Mouse (Mus musculus) cerebellum, postnatal 10 days (tissue): ENCODE results near the gene Retreg1.
A peak's percentile ranks its signal among the peaks of the same experiment; 100 is the strongest.

Source experiments
- DNase-seq, 2 experiments: peaks; one replicate each; pipeline ENCODE4 v3.0.0; 2021; ENCODE audit warnings: mixed read lengths in 2 of 2

The Retreg1 gene

GRCm38 (mm10) chr15:25923916-25924315 lies 80.9 kb downstream of the Retreg1 start:
- DNase-seq, result no peak

GRCm38 (mm10) chr15:25926171-25926570 lies 83.2 kb downstream of the Retreg1 start:
- no peak for DNase-seq

DNA sequence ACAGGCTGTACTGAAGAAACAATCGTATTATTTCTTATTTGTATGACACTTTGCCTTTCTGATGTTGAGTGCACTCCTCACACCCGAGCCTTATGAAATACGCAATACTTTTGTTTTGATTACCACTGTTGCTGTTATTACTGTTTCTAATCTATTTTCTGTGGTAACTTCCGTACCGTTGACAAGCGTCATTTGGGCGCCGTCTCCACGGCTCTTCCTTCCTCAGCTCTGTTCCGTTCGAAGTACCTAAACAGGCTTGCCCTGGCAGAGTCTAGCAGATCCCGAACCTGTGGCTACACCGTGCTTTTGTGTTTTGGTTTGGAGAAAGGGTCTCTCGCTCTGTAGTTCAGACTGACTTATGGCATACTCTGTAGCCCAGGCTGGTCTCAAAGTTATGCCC lies 84.1 kb downstream of the Retreg1 start:
- no peak for DNase-seq

DNA sequence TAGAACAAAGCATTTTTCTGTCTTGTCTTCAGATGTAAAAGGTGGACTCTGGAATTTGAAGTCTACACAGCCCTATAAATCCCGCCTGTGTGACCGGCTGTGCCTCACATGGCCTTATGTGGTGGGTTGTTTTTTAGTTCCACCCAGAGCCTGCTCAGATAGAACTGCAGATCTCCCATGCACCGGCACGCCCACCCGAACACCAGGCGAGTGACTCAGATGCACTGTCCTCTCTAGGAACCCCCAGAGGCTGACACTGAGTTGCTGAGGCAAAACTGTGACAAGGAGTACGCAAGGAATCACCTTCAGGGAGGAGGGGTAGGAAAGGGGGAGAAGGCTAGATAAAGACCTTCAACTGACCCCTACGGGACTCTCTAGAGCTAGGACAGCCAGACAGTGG lies 85.0 kb downstream of the Retreg1 start:
- DNase-seq, result no peak

DNA sequence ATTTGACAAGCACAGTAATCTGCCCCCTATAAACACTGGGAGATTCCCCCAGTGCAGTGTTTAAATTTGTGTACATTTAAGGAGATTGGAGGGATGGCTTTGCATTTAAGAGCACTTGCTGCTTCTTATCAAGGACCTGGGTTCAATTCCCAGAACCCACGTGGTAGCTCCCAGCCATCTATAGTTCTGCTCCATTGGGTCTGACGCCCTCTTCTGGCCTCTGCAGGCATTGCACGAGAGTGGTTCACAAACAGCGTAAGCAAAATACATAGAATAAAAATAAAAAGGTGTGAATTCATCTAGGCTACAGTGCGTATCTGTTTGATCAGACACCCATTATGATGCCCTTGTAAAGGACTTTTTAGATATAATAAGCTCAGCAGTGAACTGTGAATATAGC lies 85.9 kb downstream of the Retreg1 start:
- peak in 1 of 2 experiments; percentile 24 for DNase-seq

GRCm38 (mm10) chr15:25929518-25929917 lies 86.5 kb downstream of the Retreg1 start:
- DNase-seq, result no peak

DNA sequence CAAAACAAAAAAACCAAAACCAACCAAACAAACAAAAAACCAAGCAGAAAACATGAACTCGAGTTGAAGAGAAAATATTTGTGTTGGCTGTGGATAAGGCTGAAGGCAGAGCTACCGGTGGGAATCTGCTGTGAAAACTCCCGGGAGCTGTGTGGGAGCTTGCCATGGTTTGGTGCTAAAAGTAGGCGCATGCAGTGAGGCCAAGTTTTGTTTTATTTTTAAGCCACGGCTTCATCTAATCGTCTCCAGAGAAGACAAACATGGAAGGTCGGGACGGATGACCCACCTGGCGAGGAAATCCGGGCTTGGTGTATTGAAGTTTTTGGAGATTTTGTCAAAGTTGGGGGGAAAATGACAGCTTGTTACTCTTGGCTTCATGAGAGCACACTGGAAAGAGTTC lies 87.0 kb downstream of the Retreg1 start:
- DNase-seq, result no peak

- DNase-seq, result no peak
Measured at GRCm38 (mm10) chr15:25930657-25931056, 87.7 kb downstream of the Retreg1 start.

GRCm38 (mm10) chr15:25932497-25932896 lies 89.5 kb downstream of the Retreg1 start:
- DNase-seq, result no peak

- DNase-seq, result peak; percentile 66 to 73
Measured at GRCm38 (mm10) chr15:25932937-25933684, 90.1 kb downstream of the Retreg1 start.

GRCm38 (mm10) chr15:25933685-25934108 lies 90.7 kb downstream of the Retreg1 start:
- no peak for DNase-seq

DNA sequence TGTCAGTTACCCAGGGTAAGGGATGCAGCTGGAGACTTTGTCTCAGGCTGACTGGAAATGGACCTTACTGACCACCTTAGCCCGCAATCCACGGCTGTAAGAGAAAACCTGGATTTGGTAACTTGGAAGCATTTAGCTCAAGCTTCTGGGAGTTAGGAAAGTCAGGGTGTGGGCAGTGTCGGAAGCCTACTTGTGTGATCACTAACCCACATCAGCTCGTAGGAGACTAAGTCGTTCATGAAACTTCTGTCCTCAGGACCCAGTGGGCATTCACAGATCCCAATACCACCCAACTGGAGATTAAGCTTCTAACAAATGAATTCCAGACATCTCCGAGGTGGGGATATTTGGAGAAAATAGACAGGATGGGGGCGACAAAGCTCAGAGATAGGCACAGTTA lies 91.4 kb downstream of the Retreg1 start:
- DNase-seq, result no peak

DNA sequence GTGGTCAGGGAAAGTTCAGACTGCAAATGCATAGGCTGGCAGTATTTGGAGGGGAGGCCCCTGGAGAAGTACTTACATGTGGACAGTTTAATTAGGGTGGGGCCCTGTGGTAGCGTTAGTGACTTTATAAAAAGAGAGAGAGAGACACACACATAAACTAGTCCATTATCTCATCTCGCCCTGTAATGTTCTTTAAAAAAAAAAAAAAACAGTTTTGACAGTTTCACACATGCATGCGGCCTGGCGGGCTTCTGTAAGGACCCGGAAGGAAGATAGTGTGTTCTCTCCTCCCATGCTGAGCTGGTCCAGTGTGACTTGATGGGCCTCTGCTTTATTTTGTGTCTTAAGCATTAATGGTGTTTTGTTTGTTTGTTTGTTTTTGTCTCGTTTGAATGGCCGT lies 95.5 kb downstream of the Retreg1 start:
- no peak for DNase-seq

- no peak for DNase-seq
Measured at GRCm38 (mm10) chr15:25940397-25941377, 97.7 kb downstream of the Retreg1 start.

- no peak for DNase-seq
Measured at GRCm38 (mm10) chr15:25941514-25941913, 98.5 kb downstream of the Retreg1 start.

- no peak for DNase-seq
Measured at GRCm38 (mm10) chr15:25942415-25942814, 99.4 kb downstream of the Retreg1 start.

GRCm38 (mm10) chr15:25943386-25944137 lies 100.6 kb downstream of the Retreg1 start:
- DNase-seq, result no peak

DNA sequence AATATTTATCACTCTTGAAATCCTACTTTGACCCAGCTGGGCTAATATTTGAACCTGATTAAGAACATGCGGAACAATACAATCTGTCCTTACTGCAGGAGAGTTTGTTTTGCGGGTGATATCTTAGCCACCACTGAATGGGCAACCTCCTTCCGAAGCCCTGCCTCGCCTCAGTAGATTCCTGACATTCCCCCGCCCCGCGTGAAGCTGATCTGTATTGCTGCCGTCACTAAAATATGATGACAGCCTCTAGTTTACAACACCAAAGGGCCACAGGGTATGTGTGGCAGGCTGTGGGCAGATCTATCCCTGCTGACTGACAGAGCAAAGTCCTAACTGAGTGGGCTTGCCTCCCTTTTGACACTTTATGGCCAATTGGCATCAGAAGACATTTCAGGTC lies 102.2 kb downstream of the Retreg1 start:
- DNase-seq, result no peak

- no peak for DNase-seq
Measured at GRCm38 (mm10) chr15:25946482-25946881, 103.5 kb downstream of the Retreg1 start.

- no peak for DNase-seq
Measured at GRCm38 (mm10) chr15:25947383-25947782, 104.4 kb downstream of the Retreg1 start.

- DNase-seq, result peak; percentile 64 to 71
Measured at GRCm38 (mm10) chr15:25948257-25949223, 105.6 kb downstream of the Retreg1 start.

DNA sequence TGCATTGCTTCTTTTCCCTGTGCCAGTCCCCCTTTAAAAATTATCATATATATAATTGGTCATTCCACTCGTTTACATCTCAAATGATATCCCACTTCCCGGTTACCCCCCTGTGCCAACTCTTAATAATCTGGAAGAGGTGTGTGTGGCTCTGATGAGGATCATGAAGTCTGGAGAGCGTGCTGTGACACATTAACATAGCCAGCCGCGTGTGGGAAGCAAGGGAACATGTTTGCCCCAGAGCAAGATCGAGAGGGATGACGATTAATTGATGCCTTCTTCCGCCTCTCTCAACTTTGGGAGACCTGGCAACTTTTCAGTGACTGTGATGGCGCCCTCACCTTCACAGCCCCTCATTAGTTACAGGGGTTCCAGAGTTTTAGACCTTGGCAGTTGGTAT lies 106.7 kb downstream of the Retreg1 start:
- DNase-seq, result no peak
